Comparison of ENCODE assay signal across 11 mouse cellular contexts in genomic region chr12:25533709-25534619, GRCm38 (mm10).
DNase-seq lines count a peak whose midpoint lies in the region; ATAC-seq and TF ChIP-seq lines count a peak whose summit lies in the region.
"Had no signal": no experiment of that assay in that cellular context is flagged by ENCODE, and none has a peak within 500 bp of the region (broad histone marks: within the 10 kb centered on the region; RNA-seq: fewer than 3 reads in every experiment).

No protein-coding gene starts in this region.

- peak overlapping the region; percentile 60 for H3K27ac ChIP-seq in intestine, embryonic 14.5 days (ENCODE audit: low read depth)
- H3K27ac ChIP-seq in intestine, postnatal 0 days (ENCODE audit: low read depth, low read length) = no peak overlapping the region

- H3K9ac ChIP-seq in intestine, embryonic 14.5 days (ENCODE audit: low read length) = no peak overlapping the region
- H3K9ac ChIP-seq in intestine, postnatal 0 days (ENCODE audit: low read depth, low read length) = no peak overlapping the region

- 20% methylated on average over 10 of the region's 10 CpGs for WGBS in intestine, embryonic 14.5 days
- 36% methylated on average over 10 of the region's 10 CpGs for WGBS in intestine, postnatal 0 days

- no peaks in the 10 kb centered on the region for H3K27me3 ChIP-seq in intestine, embryonic 14.5 days (replicated peaks; ENCODE audit: control insufficient read depth, insufficient read depth, low read length)
- H3K27me3 ChIP-seq in intestine, postnatal 0 days (replicated peaks; ENCODE audit: control insufficient read depth, insufficient read depth, low read length) = no peaks in the 10 kb centered on the region

- no peak overlapping the region for H3K4me3 ChIP-seq in intestine, embryonic 14.5 days (ENCODE audit: low read depth, low read length)
- no peak overlapping the region for H3K4me3 ChIP-seq in intestine, postnatal 0 days (ENCODE audit: low read depth, low read length)
- H3K4me3 ChIP-seq: megakaryocyte, embryonic 14.5 days had no signal

- peak; percentile 73 for DNase-seq in intestine, embryonic 14.5 days (ENCODE audit: low spot score)
- DNase-seq in urinary bladder, postnatal 36 days (ENCODE audit: low spot score in 2 of 2) = peak; percentile 22 to 26
- DNase-seq in urinary bladder, postnatal 10 days (ENCODE audit: low spot score) = no peak
- DNase-seq in hindlimb bud, embryonic 11.5 days (ENCODE audit: extremely low spot score, low read depth, low spot score) = peak; percentile 57
- no peak for DNase-seq in cerebellum, adult 9-11 months
- no peak for DNase-seq in layer of hippocampus, adult 9-10 months (ENCODE audit: low spot score)
- DNase-seq: kidney, adult 9 months; right cerebral cortex, postnatal 4 days had no signal

- H3K4me1 ChIP-seq in intestine, embryonic 14.5 days (replicated peaks; ENCODE audit: control insufficient read depth, insufficient read depth, low read length) = 0 out of 2 replicates have a peak, but pooled peaks cover 13% of the 10 kb centered on the region
- no peaks in the 10 kb centered on the region for H3K4me1 ChIP-seq in intestine, postnatal 0 days (replicated peaks; ENCODE audit: control insufficient read depth, insufficient read depth, low read length)
- H3K4me1 ChIP-seq: megakaryocyte, embryonic 14.5 days had no signal

- H3K36me3 ChIP-seq in intestine, embryonic 14.5 days (ENCODE audit: control insufficient read depth, insufficient read depth, low read length) = no peaks in the 10 kb centered on the region
- H3K36me3 ChIP-seq in intestine, postnatal 0 days (ENCODE audit: control insufficient read depth, insufficient read depth) = no peaks in the 10 kb centered on the region

- peak; percentile 88 for ATAC-seq in intestine, embryonic 14.5 days (replicated peaks; ENCODE audit: low FRiP score, low TSS enrichment, low read depth)
- no peak for ATAC-seq in intestine, postnatal 0 days
- no peak for ATAC-seq in frontal cortex, adult (ENCODE audit: low TSS enrichment)

- no peak overlapping the region for H3K4me2 ChIP-seq in intestine, embryonic 14.5 days (ENCODE audit: low read length)
- no peak overlapping the region for H3K4me2 ChIP-seq in intestine, postnatal 0 days (replicated peaks; ENCODE audit: low read depth)

- TF ChIP-seq CTCF in intestine, postnatal 0 days (IDR thresholded peaks at IDR 0.05; ENCODE audit: low read depth) = no peak

- H3K9me3 ChIP-seq in intestine, embryonic 14.5 days (ENCODE audit: control insufficient read depth, low read length) = no peaks in the 10 kb centered on the region
- no peaks in the 10 kb centered on the region for H3K9me3 ChIP-seq in intestine, postnatal 0 days (ENCODE audit: control insufficient read depth)
- H3K9me3 ChIP-seq: megakaryocyte, embryonic 14.5 days had no signal

Comparison
In these comparisons a context has a peak if more than half of its experiments do, and no peak if none do; other contexts are left out.
1. DNase-seq: peak in intestine, embryonic 14.5 days (single experiment), urinary bladder, postnatal 36 days (2 of 2) and hindlimb bud, embryonic 11.5 days (single experiment); none in urinary bladder, postnatal 10 days (single experiment), cerebellum, adult 9-11 months (single experiment) and layer of hippocampus, adult 9-10 months (single experiment).